Mouse (Mus musculus) olfactory bulb, adult 2 months (tissue): ENCODE results near the gene Klhl29. TPM values are rescaled to one million over a fixed set of nuclear protein-coding genes. Genes with fewer than 3 reads are reported as not detected.

Experiments used
- H3K27ac ChIP-seq: fragments of 200-500 bp; 2 replicates; pipeline ENCODE4 v1.5.1; 2012; ENCODE audit warnings: low read depth, low read length; ENCODE audit not compliant: insufficient read depth
- H3K4me1 ChIP-seq: fragments of 200-500 bp; 2 replicates; pipeline ENCODE4 v1.6.1; 2012; ENCODE audit warnings: low read length; ENCODE audit not compliant: control insufficient read depth, insufficient read depth
- H3K4me3 ChIP-seq: fragments of 200-500 bp; 2 replicates; pipeline ENCODE4 v1.5.1; 2012; ENCODE audit warnings: mild to moderate bottlenecking, low read depth, low read length, moderate library complexity; ENCODE audit not compliant: insufficient read depth
- CTCF ChIP-seq: fragments of 200-500 bp; IDR thresholded peaks from 2 replicates; pipeline ENCODE4 v1.5.1; 2012; ENCODE audit warnings: low read depth, mild to moderate bottlenecking, low read length, moderate library complexity; ENCODE audit not compliant: insufficient read depth
- POLR2A ChIP-seq: fragments of 200-500 bp; IDR thresholded peaks from 2 replicates; pipeline ENCODE4 v1.6.1; 2012; ENCODE audit warnings: mild to moderate bottlenecking, low read depth, low read length, moderate library complexity; ENCODE audit not compliant: insufficient read depth
- WGBS: fragments of 180-500 bp; shearing (Covaris S2); methylation state at CpG from one replicate; pipeline ENCODE4 v1.1.7; 2018; 5-methylcytosine and 5-hydroxymethylcytosine counted together
- polyA plus RNA-seq: library from polyadenylated mRNA; stranded (reverse); fragments of >200 nt; gene quantifications from 2 replicates; pipeline ENCODE4 v1.2.4, GENCODE M21; 2012; ENCODE audit warnings: low replicate concordance; ENCODE audit not compliant: missing spikeins, insufficient read depth, insufficient read length

Klhl29 gene
- polyA plus RNA-seq, 1 experiment = not detected

DNA sequence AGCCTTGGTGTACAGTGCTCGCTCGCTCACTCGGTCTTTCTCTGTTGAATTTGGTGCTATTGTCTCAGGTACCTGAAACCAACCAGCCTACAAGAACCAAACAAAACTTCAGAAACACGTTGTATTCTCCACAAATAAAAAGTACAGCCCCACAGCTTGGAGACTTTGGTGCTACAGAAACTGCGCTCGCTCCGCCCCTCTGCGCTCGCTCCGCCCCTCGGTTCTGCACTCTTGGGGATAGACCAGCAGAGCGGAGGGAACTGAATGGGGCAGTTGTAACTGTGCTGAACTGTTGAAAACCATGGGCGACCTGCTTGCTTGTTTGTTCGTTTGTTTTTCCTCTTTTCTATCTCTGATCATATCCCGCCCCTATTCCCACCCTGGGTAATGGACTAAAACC, 331.3 kb downstream of the Klhl29 start:
- Histone ChIP-seq H3K4me3 (no peak overlapping the region), H3K27ac (no peak overlapping the region), H3K4me1 (no peaks in the 10 kb centered on the region; the same call in 1 of the 2 replicates)
- TF ChIP-seq POLR2A (no peak), CTCF (no peak)
- 89% methylated on average over 15 of the region's 15 CpGs for WGBS

DNA sequence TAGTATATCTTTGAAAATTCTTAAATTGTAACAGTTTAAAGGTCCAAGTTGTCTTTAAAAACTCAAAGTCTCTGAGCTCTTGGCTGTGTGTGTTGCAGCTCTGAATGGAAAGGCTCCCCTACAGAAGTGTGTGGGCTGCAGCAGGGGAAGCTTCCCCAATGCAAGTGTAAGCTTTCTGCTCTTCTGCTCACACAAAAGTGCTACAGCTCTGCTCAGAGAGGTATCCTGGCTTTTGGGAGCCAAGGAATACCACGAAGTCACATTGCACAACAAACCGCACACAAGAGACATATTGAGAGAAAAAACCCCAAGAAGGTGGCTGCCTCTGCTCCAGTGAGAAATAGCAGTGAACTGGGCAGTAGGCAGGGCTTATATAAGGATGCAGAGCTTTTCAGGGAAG, 337.5 kb downstream of the Klhl29 start:
- Histone ChIP-seq H3K27ac (no peak overlapping the region), H3K4me1 (no peaks in the 10 kb centered on the region), H3K4me3 (no peak overlapping the region)
- no peak for TF ChIP-seq POLR2A
- TF ChIP-seq CTCF = no peak
- 69% methylated on average over 2 of the region's 2 CpGs for WGBS

DNA sequence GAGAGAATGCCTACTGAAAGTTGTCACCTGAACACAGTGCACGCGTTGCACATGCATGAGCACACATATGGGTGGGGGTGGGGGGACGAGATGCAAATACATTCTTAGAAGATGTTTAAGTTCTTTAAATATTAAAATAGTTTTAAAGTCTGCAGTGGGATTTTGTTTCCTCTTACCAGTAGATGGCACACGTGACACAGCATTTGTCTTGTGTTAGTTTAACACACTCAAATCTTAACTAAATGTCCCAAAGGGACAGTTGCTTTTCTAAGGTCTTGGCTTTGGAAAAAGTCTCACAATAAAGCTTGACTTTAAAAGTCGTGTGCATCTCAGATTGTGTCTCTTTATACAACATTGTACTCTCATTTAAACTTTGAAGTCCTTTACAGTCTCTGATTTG, 346.4 kb downstream of the Klhl29 start:
- no peaks in the 10 kb centered on the region for H3K4me1 ChIP-seq
- 79% methylated on average over 5 of the region's 5 CpGs for WGBS
- no peak overlapping the region for H3K4me3 ChIP-seq
- no peak overlapping the region for H3K27ac ChIP-seq
- TF ChIP-seq POLR2A (no peak), CTCF (no peak)
